Mouse (Mus musculus) thymus, adult 2 months (tissue): ENCODE results near the gene Ankrd11.

Experiments
- CTCF ChIP-seq: fragments of 200-500 bp; IDR thresholded peaks from 2 replicates; pipeline ENCODE4 v1.5.1; 2012; ENCODE audit warnings: mild to moderate bottlenecking, control low read depth, low read length, moderate library complexity, borderline replicate concordance; ENCODE audit not compliant: control insufficient read depth, poor library complexity, insufficient read depth; ENCODE audit errors: extremely low read depth
- POLR2A ChIP-seq: fragments of 200-500 bp; IDR thresholded peaks from 2 replicates; pipeline ENCODE4 v1.6.1; 2012; ENCODE audit warnings: mild to moderate bottlenecking, low read length, control low read depth, moderate library complexity; ENCODE audit not compliant: control insufficient read depth, poor library complexity, insufficient read depth; ENCODE audit errors: extremely low read depth

- no peak for TF ChIP-seq CTCF
- TF ChIP-seq POLR2A = no peak
Observed at GRCm38 (mm10) chr8:123021259-123021658, 20.8 kb downstream of the Ankrd11 start.
